ENCODE assay signal across 16 mouse cellular contexts in genomic region chr17:56723419-56724161, GRCm38 (mm10). TPM values are rescaled to one million over a fixed set of nuclear protein-coding genes. Genes with fewer than 3 reads are reported as not detected.
DNase-seq lines count a peak whose midpoint lies in the region; ATAC-seq and TF ChIP-seq lines count a peak whose summit lies in the region.
"Had no signal": no experiment of that assay in that cellular context is flagged by ENCODE, and none has a peak within 500 bp of the region (broad histone marks: within the 10 kb centered on the region; RNA-seq: fewer than 3 reads in every experiment).

No protein-coding gene starts in this region.

- 87% methylated on average over 11 of the region's 11 CpGs for WGBS in hindbrain, embryonic 13.5 days
- 92% methylated on average over 11 of the region's 11 CpGs for WGBS in hindbrain, embryonic 11.5 days
- 64% methylated on average over 11 of the region's 11 CpGs for WGBS in lung, embryonic 14.5 days
- WGBS in small intestine, adult 2 months: 78% methylated on average over 11 of the region's 11 CpGs

- H3K27ac ChIP-seq in hindbrain, embryonic 13.5 days: no peak overlapping the region
- H3K27ac ChIP-seq in hindbrain, embryonic 11.5 days (ENCODE audit: low read depth, low read length): no peak overlapping the region
- H3K27ac ChIP-seq in lung, embryonic 14.5 days (ENCODE audit: low read depth): no peak overlapping the region
- H3K27ac ChIP-seq in small intestine, adult 2 months (ENCODE audit: insufficient read depth, low read depth, low read length): no peak overlapping the region
- H3K27ac ChIP-seq: forebrain, embryonic 15.5 days; hindbrain, embryonic 10.5 days; liver, embryonic 13.5 days; midbrain, embryonic 12.5 days had no signal

- no peak overlapping the region for H3K4me3 ChIP-seq in hindbrain, embryonic 13.5 days
- no peak overlapping the region for H3K4me3 ChIP-seq in hindbrain, embryonic 11.5 days (ENCODE audit: low read depth, low read length)
- H3K4me3 ChIP-seq in lung, embryonic 14.5 days (ENCODE audit: low read depth, low read length): no peak overlapping the region
- no peak overlapping the region for H3K4me3 ChIP-seq in small intestine, adult 2 months (ENCODE audit: low read depth, low read length)
- H3K4me3 ChIP-seq: forebrain, embryonic 15.5 days; hindbrain, embryonic 10.5 days; liver, embryonic 13.5 days; midbrain, embryonic 12.5 days had no signal

- no peak for ATAC-seq in hindbrain, embryonic 13.5 days (ENCODE audit: low FRiP score)
- ATAC-seq in hindbrain, embryonic 11.5 days (ENCODE audit: low FRiP score): no peak
- ATAC-seq in lung, embryonic 14.5 days (ENCODE audit: insufficient read depth): no peak
- ATAC-seq: forebrain, embryonic 15.5 days; Patski had no signal

- DNase-seq in adrenal gland, adult (ENCODE audit: inconsistent age in 2 of 2, low spot score in 1 of 2): peak; percentile 4 to 30
- no peak for DNase-seq in adrenal gland, adult 2 months
- DNase-seq in hindbrain, embryonic 11.5 days (ENCODE audit: low spot score): no peak
- no peak for DNase-seq in lung, embryonic 14.5 days
- no peak for DNase-seq in lung, postnatal 36 days
- DNase-seq in spleen, adult 18-20 months: no peak
- DNase-seq: cerebellum, adult 11-12 months; kidney, adult 18-20 months; liver, embryonic 13.5 days had no signal

- H3K4me2 ChIP-seq in hindbrain, embryonic 13.5 days: no peak overlapping the region
- H3K4me2 ChIP-seq in hindbrain, embryonic 11.5 days (replicated peaks; ENCODE audit: low read depth, low read length): no peak overlapping the region
- no peak overlapping the region for H3K4me2 ChIP-seq in lung, embryonic 14.5 days
- H3K4me2 ChIP-seq: forebrain, embryonic 15.5 days; liver, embryonic 13.5 days; midbrain, embryonic 12.5 days had no signal

- H3K9ac ChIP-seq in hindbrain, embryonic 13.5 days: peak overlapping the region; percentile 39; the same call in 1 of the 2 replicates
- H3K9ac ChIP-seq in hindbrain, embryonic 11.5 days (ENCODE audit: low read depth, low read length): no peak overlapping the region
- H3K9ac ChIP-seq in lung, embryonic 14.5 days: no peak overlapping the region
- H3K9ac ChIP-seq: forebrain, embryonic 15.5 days; liver, embryonic 13.5 days; midbrain, embryonic 12.5 days had no signal

- no peaks in the 10 kb centered on the region for H3K27me3 ChIP-seq in hindbrain, embryonic 13.5 days
- H3K27me3 ChIP-seq in hindbrain, embryonic 11.5 days (ENCODE audit: control insufficient read depth, insufficient read depth, low read length): no peaks in the 10 kb centered on the region
- H3K27me3 ChIP-seq in lung, embryonic 14.5 days (ENCODE audit: insufficient read depth, low read length): no peaks in the 10 kb centered on the region
- no peaks in the 10 kb centered on the region for H3K27me3 ChIP-seq in small intestine, adult 2 months (ENCODE audit: control insufficient read depth, insufficient read depth, low read length)
- H3K27me3 ChIP-seq: forebrain, embryonic 15.5 days; midbrain, embryonic 12.5 days; Patski had no signal

- H3K36me3 ChIP-seq in hindbrain, embryonic 13.5 days: peaks cover 47% of the 10 kb centered on the region
- H3K36me3 ChIP-seq in hindbrain, embryonic 11.5 days (ENCODE audit: control insufficient read depth, insufficient read depth, low read length): 0 out of 2 replicates have a peak, but pooled peaks cover 5% of the 10 kb centered on the region
- peaks cover 36% of the 10 kb centered on the region for H3K36me3 ChIP-seq in lung, embryonic 14.5 days (ENCODE audit: insufficient read depth)
- H3K36me3 ChIP-seq in small intestine, adult 2 months (ENCODE audit: control insufficient read depth, insufficient read depth, low read length): peaks cover 19% of the 10 kb centered on the region

- H3K9me3 ChIP-seq in hindbrain, embryonic 13.5 days: no peaks in the 10 kb centered on the region
- no peaks in the 10 kb centered on the region for H3K9me3 ChIP-seq in hindbrain, embryonic 11.5 days (ENCODE audit: control insufficient read depth, low read length)
- no peaks in the 10 kb centered on the region for H3K9me3 ChIP-seq in lung, embryonic 14.5 days (ENCODE audit: low read depth, low read length)
- H3K9me3 ChIP-seq: forebrain, embryonic 15.5 days; hindbrain, embryonic 10.5 days; liver, embryonic 13.5 days; midbrain, embryonic 12.5 days had no signal

- TF ChIP-seq CTCF in lung, embryonic 14.5 days (IDR thresholded peaks at IDR 0.05; ENCODE audit: low read depth): 0 out of 2 replicates have a peak, but pooled peaks have one; percentile 25
- peak; percentile 31; the same call in 1 of the 2 replicates for TF ChIP-seq CTCF in small intestine, adult 2 months (IDR thresholded peaks at IDR 0.05; ENCODE audit: extremely low read depth, insufficient read length, insufficient replicate concordance, low read depth, low read length)

- peaks cover 29% of the 10 kb centered on the region for H3K4me1 ChIP-seq in hindbrain, embryonic 13.5 days (replicated peaks)
- peaks cover 5% of the 10 kb centered on the region for H3K4me1 ChIP-seq in hindbrain, embryonic 11.5 days (replicated peaks; ENCODE audit: control insufficient read depth, insufficient read depth, low read length)
- peaks cover 14% of the 10 kb centered on the region for H3K4me1 ChIP-seq in lung, embryonic 14.5 days (ENCODE audit: insufficient read depth)
- H3K4me1 ChIP-seq in small intestine, adult 2 months (ENCODE audit: control insufficient read depth, insufficient read depth, insufficient read length, low read length): peaks cover 12% of the 10 kb centered on the region

- no peak for TF ChIP-seq POLR2A in small intestine, adult 2 months (IDR thresholded peaks at IDR 0.05; ENCODE audit: low read depth, low read length)

RNA-seq across cellular contexts. Expression of gene Vmac, which starts 5.8 kb away (rescaled TPM):
- total RNA-seq in adrenal gland, adult 2 months (2021): 10 to 100 TPM; 26.8 to 31.6 TPM
- 50.2 and 57.3 TPM in 2 replicates for polyA plus RNA-seq in adrenal gland, adult 2 months (2012; rRNA removed)
- 14.9 and 17.8 TPM in 2 replicates for polyA plus RNA-seq in hindbrain, embryonic 13.5 days (2015; fragmentation: Nextera tagmentation; extraction: Ambion mirVana)
- 15.6 and 18.1 TPM in 2 replicates for polyA plus RNA-seq in hindbrain, embryonic 11.5 days (2014; fragmentation: Nextera tagmentation; extraction: Ambion mirVana)
- 18.5 and 19.6 TPM in 2 replicates for polyA plus RNA-seq in lung, embryonic 14.5 days (2014; fragmentation: Nextera tagmentation; extraction: Ambion mirVana)
- polyA plus RNA-seq in small intestine, adult 2 months (2012; rRNA removed): 13.2 and 18.0 TPM in 2 replicates

RNA-seq across cellular contexts. Expression of gene Ndufa11, which starts 6.0 kb away (rescaled TPM):
- 100 to 1,000 TPM; 263 to 339 TPM for total RNA-seq in adrenal gland, adult 2 months (2021)
- 862 and 877 TPM in 2 replicates for polyA plus RNA-seq in adrenal gland, adult 2 months (2012; rRNA removed)
- polyA plus RNA-seq in hindbrain, embryonic 13.5 days (2015; fragmentation: Nextera tagmentation; extraction: Ambion mirVana): 507 and 515 TPM in 2 replicates
- 363 and 381 TPM in 2 replicates for polyA plus RNA-seq in hindbrain, embryonic 11.5 days (2014; fragmentation: Nextera tagmentation; extraction: Ambion mirVana)
- polyA plus RNA-seq in lung, embryonic 14.5 days (2014; fragmentation: Nextera tagmentation; extraction: Ambion mirVana): 449 and 463 TPM in 2 replicates
- polyA plus RNA-seq in small intestine, adult 2 months (2012; rRNA removed): 662 and 1,009 TPM in 2 replicates

RNA-seq across cellular contexts. Expression of gene Nrtn, which starts 33.7 kb away (rescaled TPM):
- 1 to 10 TPM; 3.2 to 3.9 TPM for total RNA-seq in adrenal gland, adult 2 months (2021)
- 53.9 and 64.0 TPM in 2 replicates for polyA plus RNA-seq in adrenal gland, adult 2 months (2012; rRNA removed)
- 0.78 and 1.5 TPM in 2 replicates for polyA plus RNA-seq in hindbrain, embryonic 13.5 days (2015; fragmentation: Nextera tagmentation; extraction: Ambion mirVana)
- polyA plus RNA-seq in hindbrain, embryonic 11.5 days (2014; fragmentation: Nextera tagmentation; extraction: Ambion mirVana): 4.4 and 4.6 TPM in 2 replicates
- polyA plus RNA-seq in lung, embryonic 14.5 days (2014; fragmentation: Nextera tagmentation; extraction: Ambion mirVana): 9.5 and 12.1 TPM in 2 replicates
- 34.9 and 36.8 TPM in 2 replicates for polyA plus RNA-seq in small intestine, adult 2 months (2012; rRNA removed)
- total RNA-seq: common myeloid progenitor, adult 5-6 weeks had no signal

RNA-seq across cellular contexts. Expression of gene Dus3l, which starts 41.0 kb away (rescaled TPM):
- total RNA-seq in adrenal gland, adult 2 months (2021): 10 to 100 TPM; 30.0 to 36.2 TPM
- polyA plus RNA-seq in adrenal gland, adult 2 months (2012; rRNA removed): 104 and 121 TPM in 2 replicates
- polyA plus RNA-seq in hindbrain, embryonic 13.5 days (2015; fragmentation: Nextera tagmentation; extraction: Ambion mirVana): 67.1 and 68.7 TPM in 2 replicates
- polyA plus RNA-seq in hindbrain, embryonic 11.5 days (2014; fragmentation: Nextera tagmentation; extraction: Ambion mirVana): 30.3 and 35.4 TPM in 2 replicates
- polyA plus RNA-seq in lung, embryonic 14.5 days (2014; fragmentation: Nextera tagmentation; extraction: Ambion mirVana): 40.5 and 42.3 TPM in 2 replicates
- polyA plus RNA-seq in small intestine, adult 2 months (2012; rRNA removed): 32.1 and 55.6 TPM in 2 replicates

RNA-seq across cellular contexts. Expression of gene Prr22, which starts 46.5 kb away (rescaled TPM):
- under 1 TPM; 0.43 to 0.73 TPM for total RNA-seq in adrenal gland, adult 2 months (2021)
- 4.7 and 5.6 TPM in 2 replicates for polyA plus RNA-seq in adrenal gland, adult 2 months (2012; rRNA removed)
- 1.0 TPM in 2 replicates for polyA plus RNA-seq in hindbrain, embryonic 13.5 days (2015; fragmentation: Nextera tagmentation; extraction: Ambion mirVana)
- 0.49 and 0.71 TPM in 2 replicates for polyA plus RNA-seq in hindbrain, embryonic 11.5 days (2014; fragmentation: Nextera tagmentation; extraction: Ambion mirVana)
- 1.2 and 1.4 TPM in 2 replicates for polyA plus RNA-seq in lung, embryonic 14.5 days (2014; fragmentation: Nextera tagmentation; extraction: Ambion mirVana)
- polyA plus RNA-seq in small intestine, adult 2 months (2012; rRNA removed): 2.0 and 3.7 TPM in 2 replicates
- total RNA-seq: common myeloid progenitor, adult 5-6 weeks had no signal

Comparison
In these comparisons a context has a peak if more than half of its experiments do, and no peak if none do; other contexts are left out.
1. DNase-seq: peak in adrenal gland, adult (2 of 2); none in adrenal gland, adult 2 months (single experiment), hindbrain, embryonic 11.5 days (single experiment), lung, embryonic 14.5 days (single experiment), lung, postnatal 36 days (single experiment) and spleen, adult 18-20 months (0 of 2).